In genomic region chrX:109098511-109098910, GRCm38 (mm10) we compare ENCODE assay signal across 21 mouse cellular contexts. TPM values are rescaled to one million over a fixed set of nuclear protein-coding genes. Genes with fewer than 3 reads are reported as not detected.
DNase-seq lines count a peak whose midpoint lies in the region; ATAC-seq and TF ChIP-seq lines count a peak whose summit lies in the region.
"Had no signal": no experiment of that assay in that cellular context is flagged by ENCODE, and none has a peak within 500 bp of the region (broad histone marks: within the 10 kb centered on the region; RNA-seq: fewer than 3 reads in every experiment).

No protein-coding gene starts in this region.

- intact Hi-C loops in gastrocnemius, postnatal 14 days (cut with DNase I; ENCODE audit: low total_unique reads), result no loop called here

- no peak for TF ChIP-seq EP300 in lung, postnatal 0 days (IDR thresholded peaks at IDR 0.05)

- no peaks in the 10 kb centered on the region for H3K9me3 ChIP-seq in lung, postnatal 0 days (ENCODE audit: low read length)
- no peaks in the 10 kb centered on the region for H3K9me3 ChIP-seq in liver, embryonic 12.5 days (replicated peaks)
- H3K9me3 ChIP-seq in midbrain, embryonic 14.5 days (ENCODE audit: control insufficient read depth, low read length), result no peaks in the 10 kb centered on the region
- no peaks in the 10 kb centered on the region for H3K9me3 ChIP-seq in midbrain, embryonic 10.5 days (replicated peaks)
- H3K9me3 ChIP-seq: embryonic facial prominence, embryonic 15.5 days; forebrain, embryonic 12.5 days; hindbrain, embryonic 13.5 days; limb, embryonic 15.5 days; midbrain, embryonic 12.5 days had no signal

- H3K4me1 ChIP-seq in lung, postnatal 0 days (ENCODE audit: insufficient read depth, low read depth, low read length), result no peaks in the 10 kb centered on the region
- peaks cover 10% of the 10 kb centered on the region for H3K4me1 ChIP-seq in liver, embryonic 12.5 days
- H3K4me1 ChIP-seq in midbrain, embryonic 14.5 days (ENCODE audit: control insufficient read depth, insufficient read depth, low read length), result no peaks in the 10 kb centered on the region
- H3K4me1 ChIP-seq in midbrain, embryonic 10.5 days, result no peaks in the 10 kb centered on the region; the same call in 1 of the 2 replicates
- H3K4me1 ChIP-seq: embryonic facial prominence, embryonic 15.5 days; forebrain, embryonic 12.5 days; hindbrain, embryonic 13.5 days; limb, embryonic 15.5 days; midbrain, embryonic 12.5 days had no signal

- H3K79me2 ChIP-seq in macrophage (ENCODE audit: inconsistent target), result peaks cover 82% of the 10 kb centered on the region

- DNase-seq in lung, postnatal 0 days (ENCODE audit: low spot score), result no peak
- DNase-seq in lung, postnatal 4 days, result no peak
- DNase-seq in gastrocnemius, postnatal 14 days, result no peak
- DNase-seq in midbrain, embryonic 14.5 days, result no peak
- DNase-seq in midbrain, embryonic 10.5 days (ENCODE audit: low spot score), result no peak
- DNase-seq: adrenal gland, adult 8-10 months; B cell, adult 2 months; cerebellum, adult 2 months; cerebellum, postnatal 25 days; heart, postnatal 36 days; kidney, adult 18-20 months; left cerebral cortex, postnatal 4 days; lung, postnatal 36 days had no signal

- no peak for TF ChIP-seq CTCF in lung, postnatal 0 days (IDR thresholded peaks at IDR 0.05)

- no peaks in the 10 kb centered on the region for H3K36me3 ChIP-seq in lung, postnatal 0 days (ENCODE audit: insufficient read depth, low read length)
- H3K36me3 ChIP-seq in liver, embryonic 12.5 days, result no peaks in the 10 kb centered on the region
- H3K36me3 ChIP-seq in macrophage (ENCODE audit: inconsistent target), result no peaks in the 10 kb centered on the region
- no peaks in the 10 kb centered on the region for H3K36me3 ChIP-seq in midbrain, embryonic 14.5 days (ENCODE audit: control insufficient read depth, insufficient read depth, low read length)
- 0 out of 2 replicates have a peak, but pooled peaks cover 2% of the 10 kb centered on the region for H3K36me3 ChIP-seq in midbrain, embryonic 10.5 days
- H3K36me3 ChIP-seq: embryonic facial prominence, embryonic 15.5 days; forebrain, embryonic 12.5 days; hindbrain, embryonic 13.5 days; limb, embryonic 15.5 days; midbrain, embryonic 12.5 days had no signal

- H3K27me3 ChIP-seq in lung, postnatal 0 days (replicated peaks; ENCODE audit: insufficient read depth, low read length), result no peaks in the 10 kb centered on the region
- no peaks in the 10 kb centered on the region for H3K27me3 ChIP-seq in liver, embryonic 12.5 days (replicated peaks)
- no peaks in the 10 kb centered on the region for H3K27me3 ChIP-seq in midbrain, embryonic 14.5 days (ENCODE audit: control insufficient read depth, insufficient read depth, low read length)
- H3K27me3 ChIP-seq in midbrain, embryonic 10.5 days (ENCODE audit: low read depth, poor library complexity, severe bottlenecking), result no peaks in the 10 kb centered on the region
- H3K27me3 ChIP-seq: embryonic facial prominence, embryonic 15.5 days; forebrain, embryonic 12.5 days; hindbrain, embryonic 13.5 days; limb, embryonic 15.5 days; midbrain, embryonic 12.5 days had no signal

- H3K27ac ChIP-seq in lung, postnatal 0 days (ENCODE audit: low read length), result no peak overlapping the region
- peak overlapping the region; percentile 66; the same call in 1 of the 2 replicates for H3K27ac ChIP-seq in liver, embryonic 12.5 days
- 0 out of 2 replicates have a peak overlapping the region, but pooled peaks have one; percentile 73 for H3K27ac ChIP-seq in macrophage
- no peak overlapping the region for H3K27ac ChIP-seq in midbrain, embryonic 14.5 days (replicated peaks; ENCODE audit: low read depth, low read length)
- no peak overlapping the region for H3K27ac ChIP-seq in midbrain, embryonic 10.5 days (replicated peaks)
- H3K27ac ChIP-seq: embryonic facial prominence, embryonic 15.5 days; forebrain, embryonic 12.5 days; hindbrain, embryonic 13.5 days; limb, embryonic 15.5 days; midbrain, embryonic 12.5 days had no signal

- ATAC-seq in lung, postnatal 0 days, result no peak
- ATAC-seq in liver, embryonic 12.5 days, result peak; percentile 68
- ATAC-seq in midbrain, embryonic 14.5 days (ENCODE audit: low FRiP score, low TSS enrichment), result no peak
- ATAC-seq: activated CD4-positive, CD25-positive, alpha-beta regulatory T cell, adult 4 months had no signal

- H3K4me2 ChIP-seq in lung, postnatal 0 days (replicated peaks; ENCODE audit: low read depth, low read length), result peak overlapping the region; percentile 27
- peak overlapping the region; percentile 38 for H3K4me2 ChIP-seq in liver, embryonic 12.5 days
- H3K4me2 ChIP-seq in midbrain, embryonic 14.5 days (ENCODE audit: low read length), result no peak overlapping the region
- H3K4me2 ChIP-seq: embryonic facial prominence, embryonic 15.5 days; forebrain, embryonic 12.5 days; hindbrain, embryonic 13.5 days; limb, embryonic 15.5 days; midbrain, embryonic 12.5 days had no signal

- no peak overlapping the region for H3K9ac ChIP-seq in lung, postnatal 0 days (replicated peaks; ENCODE audit: low read depth)
- H3K9ac ChIP-seq in liver, embryonic 12.5 days, result no peak overlapping the region
- H3K9ac ChIP-seq in midbrain, embryonic 14.5 days (replicated peaks; ENCODE audit: low read length), result no peak overlapping the region
- H3K9ac ChIP-seq: embryonic facial prominence, embryonic 15.5 days; forebrain, embryonic 12.5 days; hindbrain, embryonic 13.5 days; limb, embryonic 15.5 days; midbrain, embryonic 12.5 days had no signal

- WGBS in lung, postnatal 0 days, result 33% methylated on average over 1 of the region's 1 CpGs
- 60% methylated on average over 1 of the region's 1 CpGs for WGBS in liver, embryonic 12.5 days (ENCODE audit: insufficient replicate concordance)
- 89% methylated on average over 1 of the region's 1 CpGs for WGBS in macrophage (ENCODE audit: missing documents)
- 84% methylated on average over 1 of the region's 1 CpGs for WGBS in midbrain, embryonic 14.5 days
- WGBS in midbrain, embryonic 10.5 days, result 84% methylated on average over 1 of the region's 1 CpGs

- H3K4me3 ChIP-seq in lung, postnatal 0 days (ENCODE audit: low read depth, low read length), result no peak overlapping the region
- no peak overlapping the region for H3K4me3 ChIP-seq in liver, embryonic 12.5 days
- peak overlapping the region; percentile 67; the same call in 1 of the 2 replicates for H3K4me3 ChIP-seq in macrophage (ENCODE audit: inconsistent target)
- H3K4me3 ChIP-seq in midbrain, embryonic 14.5 days (replicated peaks; ENCODE audit: low read depth, low read length), result no peak overlapping the region
- H3K4me3 ChIP-seq in midbrain, embryonic 10.5 days, result no peak overlapping the region
- H3K4me3 ChIP-seq: embryonic facial prominence, embryonic 15.5 days; forebrain, embryonic 12.5 days; hindbrain, embryonic 13.5 days; limb, embryonic 15.5 days; midbrain, embryonic 12.5 days had no signal

RNA-seq across cellular contexts. Expression of gene Sh3bgrl, which starts 3.3 kb away (rescaled TPM):
- 127 and 170 TPM in 2 replicates for polyA plus RNA-seq in lung, postnatal 0 days (2015; fragmentation: Nextera tagmentation; extraction: Ambion mirVana)
- polyA plus RNA-seq in liver, embryonic 12.5 days (2016; fragmentation: Nextera tagmentation; extraction: Ambion mirVana), result 59.7 and 60.5 TPM in 2 replicates
- total RNA-seq in macrophage (2018; cell fraction: chromatin; rRNA removed), result 10 to 100 TPM; 14.7 to 76.2 (median 33.9) TPM
- 100 to 1,000 TPM; 260 to 366 (median 281) TPM for total RNA-seq in macrophage (2018; cell fraction: cytosol; rRNA removed)
- 100 to 1,000 TPM in 14 of 26 experiments, 10 to 100 TPM in 12; 53.4 to 237 (median 107) TPM for total RNA-seq in macrophage (2018; cell fraction: nucleus; rRNA removed)
- 230 to 315 TPM (median 246 TPM) in 3 replicates for polyA plus RNA-seq in macrophage (2018)
- total RNA-seq in gastrocnemius, postnatal 14 days (2021), result 10 to 100 TPM; 21.8 to 24.3 TPM
- 180 and 198 TPM in 2 replicates for polyA plus RNA-seq in midbrain, embryonic 14.5 days (2014; fragmentation: Nextera tagmentation; extraction: Ambion mirVana)
- 148 and 175 TPM in 2 replicates for polyA plus RNA-seq in midbrain, embryonic 10.5 days (2016; fragmentation: Nextera tagmentation; extraction: Ambion mirVana)

Comparison
In these comparisons a context has a peak if more than half of its experiments do, and no peak if none do; other contexts are left out.
1. H3K27ac ChIP-seq: peak in liver, embryonic 12.5 days (single experiment) and macrophage (single experiment); none in lung, postnatal 0 days (single experiment), midbrain, embryonic 14.5 days (single experiment) and midbrain, embryonic 10.5 days (single experiment).